Mouse (Mus musculus) kidney, adult 18-20 months (tissue): ENCODE measurements at regions not wholly inside any gene's neighbourhood (a gene's known extent, or its start where the extent isn't known, plus 50 kb on each side); places are given as distances from the start of the nearest gene placed in this dataset.
"Not testable (repeated sequence)": the region's sequence is repeated elsewhere in the genome, so short reads cannot be mapped to it uniquely, and the experiment has no call there.

Experiments used
- DNase-seq: peaks from one replicate; pipeline ENCODE4 v3.0.0; 2021

DNA sequence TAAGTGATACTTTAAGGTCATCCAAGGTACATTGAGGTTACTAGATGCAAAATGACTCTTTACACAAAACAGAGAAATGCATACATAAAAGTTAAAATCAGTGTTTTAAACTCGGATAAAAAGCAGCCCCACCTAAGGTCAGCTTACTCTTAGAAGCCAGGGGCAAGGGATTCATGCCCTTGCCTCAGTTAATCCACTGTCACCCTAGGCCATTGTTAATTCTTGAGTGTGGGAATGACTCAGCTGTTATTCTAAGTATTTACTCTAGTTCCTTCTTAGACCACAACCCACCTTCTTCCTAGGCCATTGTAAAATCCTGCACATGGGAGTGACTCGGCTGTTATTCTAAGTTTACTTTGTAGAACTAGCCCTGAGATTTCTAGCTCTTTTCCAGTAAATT, 64.1 kb upstream of the Ces1h start:
- not testable (repeated sequence) for DNase-seq

- no peak for DNase-seq
Observed at GRCm38 (mm10) chr8:93441936-93442335, 62.4 kb upstream of the Ces1h start.

- not testable (repeated sequence) for DNase-seq
Observed at GRCm38 (mm10) chr8:93436586-93436985, 57.1 kb upstream of the Ces1h start.

DNA sequence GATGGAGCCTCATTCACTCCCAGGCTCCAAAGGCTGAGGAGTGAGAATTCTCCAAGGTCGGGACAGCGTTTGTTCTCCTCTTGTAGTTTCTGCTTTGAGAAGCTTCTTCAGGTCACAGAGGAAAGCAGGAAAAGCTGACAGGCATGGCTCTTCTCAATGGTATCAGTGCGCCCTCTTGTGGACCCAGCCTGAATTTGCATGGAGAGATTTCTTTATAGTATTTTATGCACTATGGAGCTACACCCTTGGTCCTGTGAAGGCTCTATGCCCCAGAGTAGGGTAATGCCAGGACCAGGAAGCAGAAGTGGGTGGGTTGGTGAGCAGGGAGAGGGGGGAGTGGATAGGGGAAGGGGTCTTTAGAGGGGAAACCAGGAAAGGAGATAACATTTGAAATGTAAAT, 51.1 kb upstream of the Ces1h start:
- peak; percentile 54 for DNase-seq
